Mouse (Mus musculus) kidney, adult 2 months (tissue): ENCODE data around the gene Kirrel3. TPM values are rescaled to one million over a fixed set of nuclear protein-coding genes. Genes with fewer than 3 reads are reported as not detected.

Experiments
- DNase-seq: peaks from one replicate; pipeline ENCODE4 v3.0.0; 2021
- H3K27ac ChIP-seq: fragments of 200-500 bp; 2 replicates; pipeline ENCODE4 v1.5.1; 2012; ENCODE audit warnings: low read depth, low read length, control low read depth, inconsistent platforms; ENCODE audit not compliant: insufficient read depth
- H3K27me3 ChIP-seq: fragments of 200-500 bp; replicated peaks from 2 replicates; pipeline ENCODE4 v1.6.1; 2012; ENCODE audit warnings: mild to moderate bottlenecking, moderate library complexity, low read length, inconsistent platforms; ENCODE audit not compliant: control insufficient read depth, insufficient read depth
- H3K36me3 ChIP-seq: fragments of 200-500 bp; 2 replicates; pipeline ENCODE4 v1.6.1; 2012; ENCODE audit warnings: mild to moderate bottlenecking, moderate library complexity, low read length, inconsistent platforms; ENCODE audit not compliant: control insufficient read depth, insufficient read depth
- H3K4me1 ChIP-seq: fragments of 200-500 bp; 2 replicates; pipeline ENCODE4 v1.6.1; 2011; ENCODE audit warnings: low read length; ENCODE audit not compliant: control insufficient read depth, insufficient read depth
- H3K4me3 ChIP-seq: fragments of 200-500 bp; 2 replicates; pipeline ENCODE4 v1.5.1; 2011; ENCODE audit warnings: mild to moderate bottlenecking, low read depth, low read length, control low read depth; ENCODE audit not compliant: insufficient read depth
- CTCF ChIP-seq: fragments of 200-500 bp; conservative IDR thresholded peaks from 2 replicates; pipeline ENCODE4 v1.5.1; 2011; ENCODE audit warnings: low read depth, mild to moderate bottlenecking, control low read depth, low read length, moderate library complexity, mixed read lengths; ENCODE audit not compliant: insufficient read depth, insufficient read length
- POLR2A ChIP-seq: fragments of 200-500 bp; IDR thresholded peaks from one replicate; pipeline ENCODE4 v1.6.1; 2011; ENCODE audit warnings: low read depth, low read length, control low read depth
- WGBS: fragments of 180-500 bp; shearing (Covaris S2); methylation state at CpG from one replicate; pipeline ENCODE4 v1.1.7; 2018; 5-methylcytosine and 5-hydroxymethylcytosine counted together
- polyA plus RNA-seq: library from polyadenylated mRNA; depleted of rRNA; stranded (reverse); fragments of >200 nt; gene quantifications from 2 replicates; pipeline ENCODE4 v1.2.3, GENCODE M21; 2012

Gene Kirrel3
- polyA plus RNA-seq, 1 experiment, result 0.47 TPM

- no peak for DNase-seq
- no peak for TF ChIP-seq POLR2A
- no peak for TF ChIP-seq CTCF
- no peak overlapping the region for H3K4me3 ChIP-seq
- no peaks in the 10 kb centered on the region for H3K36me3 ChIP-seq
- 91% methylated on average over 6 of the region's 6 CpGs for WGBS
- H3K27ac ChIP-seq, result no peak overlapping the region
- H3K4me1 ChIP-seq, result peaks cover 2% of the 10 kb centered on the region; the same call in 1 of the 2 replicates
- no peaks in the 10 kb centered on the region for H3K27me3 ChIP-seq
Observed at GRCm38 (mm10) chr9:34612886-34613769, 127.4 kb downstream of the Kirrel3 start.

GRCm38 (mm10) chr9:34618099-34618498, 132.4 kb downstream of the Kirrel3 start:
- Histone ChIP-seq H3K27me3 (no peaks in the 10 kb centered on the region), H3K36me3 (no peaks in the 10 kb centered on the region), H3K4me1 (peaks cover 2% of the 10 kb centered on the region; the same call in 1 of the 2 replicates), H3K4me3 (no peak overlapping the region), H3K27ac (no peak overlapping the region)
- DNase-seq, result peak; percentile 12
- TF ChIP-seq POLR2A (no peak), CTCF (no peak)
- whole genome bisulfite sequencing, result 50% methylated on average over 6 of the region's 6 CpGs

- Histone ChIP-seq H3K27me3 (no peaks in the 10 kb centered on the region), H3K36me3 (no peaks in the 10 kb centered on the region), H3K4me3 (no peak overlapping the region), H3K4me1 (peaks cover 2% of the 10 kb centered on the region; the same call in 1 of the 2 replicates), H3K27ac (no peak overlapping the region)
- TF ChIP-seq POLR2A (no peak), CTCF (no peak)
- WGBS, result 93% methylated on average over 3 of the region's 3 CpGs
- DNase-seq, result no peak
Observed at GRCm38 (mm10) chr9:34619913-34620312, 134.2 kb downstream of the Kirrel3 start.

GRCm38 (mm10) chr9:34623526-34623925, 137.8 kb downstream of the Kirrel3 start:
- Histone ChIP-seq H3K36me3 (no peaks in the 10 kb centered on the region), H3K4me1 (no peaks in the 10 kb centered on the region), H3K4me3 (no peak overlapping the region), H3K27me3 (no peaks in the 10 kb centered on the region), H3K27ac (no peak overlapping the region)
- DNase-seq, result no peak
- 86% methylated on average over 5 of the region's 5 CpGs for WGBS
- TF ChIP-seq CTCF (no peak), POLR2A (no peak)

GRCm38 (mm10) chr9:34624021-34624420, 138.3 kb downstream of the Kirrel3 start:
- TF ChIP-seq CTCF (no peak), POLR2A (no peak)
- Histone ChIP-seq H3K27me3 (no peaks in the 10 kb centered on the region), H3K27ac (no peak overlapping the region), H3K36me3 (no peaks in the 10 kb centered on the region), H3K4me1 (no peaks in the 10 kb centered on the region), H3K4me3 (no peak overlapping the region)
- 54% methylated on average over 2 of the region's 2 CpGs for WGBS
- DNase-seq, result no peak

GRCm38 (mm10) chr9:34628841-34629240, 143.1 kb downstream of the Kirrel3 start:
- TF ChIP-seq CTCF, result no peak
- no peak for TF ChIP-seq POLR2A
- DNase-seq, result no peak
- no peaks in the 10 kb centered on the region for H3K4me1 ChIP-seq
- H3K4me3 ChIP-seq, result no peak overlapping the region
- no peaks in the 10 kb centered on the region for H3K36me3 ChIP-seq
- H3K27ac ChIP-seq, result no peak overlapping the region
- WGBS, result 72% methylated on average over 3 of the region's 3 CpGs
- H3K27me3 ChIP-seq, result no peaks in the 10 kb centered on the region

GRCm38 (mm10) chr9:34635696-34636095, 150.0 kb downstream of the Kirrel3 start:
- Histone ChIP-seq H3K4me1 (no peaks in the 10 kb centered on the region), H3K36me3 (no peaks in the 10 kb centered on the region), H3K4me3 (no peak overlapping the region), H3K27me3 (no peaks in the 10 kb centered on the region; the same call in 1 of the 2 replicates), H3K27ac (no peak overlapping the region)
- DNase-seq, result no peak
- 78% methylated on average over 6 of the region's 6 CpGs for WGBS
- TF ChIP-seq CTCF, result no peak
- TF ChIP-seq POLR2A, result no peak
